Mouse (Mus musculus) forebrain, embryonic 10.5 days (tissue): ENCODE results near the gene Thsd4. TPM values are rescaled to one million over a fixed set of nuclear protein-coding genes. Genes with fewer than 3 reads are reported as not detected.

Source experiments
- DNase-seq: peaks from one replicate; pipeline ENCODE4 v3.0.0-alpha.2; 2017; ENCODE audit warnings: low spot score; ENCODE audit errors: extremely low spot score
- H3K27ac ChIP-seq: fragments of 300-500 bp; sonication (generic); 2 replicates; pipeline ENCODE4 v1.5.1; 2016; ENCODE audit warnings: mild to moderate bottlenecking
- H3K27me3 ChIP-seq: fragments of 300-500 bp; sonication (generic); 2 replicates; pipeline ENCODE4 v1.6.1; 2016; ENCODE audit warnings: mild to moderate bottlenecking; ENCODE audit not compliant: poor library complexity, severe bottlenecking
- H3K36me3 ChIP-seq: fragments of 300-500 bp; sonication (generic); replicated peaks from 2 replicates; pipeline ENCODE4 v1.6.1; 2016; ENCODE audit warnings: mild to moderate bottlenecking, moderate library complexity
- H3K4me1 ChIP-seq: fragments of 300-500 bp; sonication (generic); 2 replicates; pipeline ENCODE4 v1.6.1; 2016
- H3K4me3 ChIP-seq: fragments of 300-500 bp; sonication (generic); 2 replicates; pipeline ENCODE4 v1.5.1; 2016; ENCODE audit warnings: mild to moderate bottlenecking, moderate library complexity
- H3K9me3 ChIP-seq: fragments of 300-500 bp; sonication (generic); 2 replicates; pipeline ENCODE4 v1.6.1; 2016; ENCODE audit warnings: mild to moderate bottlenecking, moderate library complexity
- WGBS: fragments of 180-500 bp; shearing (Covaris S2); methylation state at CpG from one replicate; pipeline ENCODE4 v1.1.7; 2016; 5-methylcytosine and 5-hydroxymethylcytosine counted together
- polyA plus RNA-seq: library from polyadenylated mRNA; unstranded; fragments of >200 nt; fragmentation: Nextera tagmentation; extraction: Ambion mirVana; gene quantifications from 2 replicates; pipeline ENCODE4 v1.2.1, GENCODE M21; 2016

Gene Thsd4
- polyA plus RNA-seq: 3.1 and 3.8 TPM in 2 replicates

DNA sequence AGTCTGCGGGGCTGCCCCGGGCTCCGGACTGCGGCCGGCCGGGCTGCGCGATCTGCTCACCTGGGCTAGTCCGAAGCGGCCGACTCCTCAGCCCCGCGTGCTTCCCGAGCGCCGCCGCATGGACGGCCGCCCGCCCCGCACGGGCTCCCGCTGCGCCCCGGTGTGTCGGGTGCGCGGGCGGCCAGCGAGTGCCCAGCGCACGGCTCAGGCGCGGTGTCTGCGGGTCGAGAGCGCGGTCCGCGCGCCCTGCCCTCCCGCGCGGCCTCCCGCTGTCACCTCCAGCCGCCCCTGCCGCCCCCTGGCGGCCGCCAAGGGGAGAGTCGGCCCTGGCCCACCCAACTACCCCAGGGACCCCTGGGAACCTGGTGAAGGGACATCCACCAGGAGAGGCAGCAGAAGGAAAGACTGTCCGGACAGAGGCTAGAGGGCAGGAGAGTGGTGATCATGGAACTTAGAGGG, at the start of gene Thsd4:
Gene Thsd4, minus strand, starts transcription at position 241 of the 459 bp plus-strand sequence.
- under 1% methylated on average over 51 of the region's 51 CpGs for WGBS
- H3K9me3 ChIP-seq: no peaks in the 10 kb centered on the region
- H3K27ac ChIP-seq: peak within 1 kb of the TSS; percentile 82
- peak within 1 kb of the TSS; percentile 67 for H3K4me3 ChIP-seq
- H3K36me3 ChIP-seq: no peaks in the 10 kb centered on the region
- DNase-seq: peak; percentile 74
- peaks cover 66% of the 10 kb centered on the region for H3K4me1 ChIP-seq
- peaks cover 69% of the 10 kb centered on the region for H3K27me3 ChIP-seq

DNA sequence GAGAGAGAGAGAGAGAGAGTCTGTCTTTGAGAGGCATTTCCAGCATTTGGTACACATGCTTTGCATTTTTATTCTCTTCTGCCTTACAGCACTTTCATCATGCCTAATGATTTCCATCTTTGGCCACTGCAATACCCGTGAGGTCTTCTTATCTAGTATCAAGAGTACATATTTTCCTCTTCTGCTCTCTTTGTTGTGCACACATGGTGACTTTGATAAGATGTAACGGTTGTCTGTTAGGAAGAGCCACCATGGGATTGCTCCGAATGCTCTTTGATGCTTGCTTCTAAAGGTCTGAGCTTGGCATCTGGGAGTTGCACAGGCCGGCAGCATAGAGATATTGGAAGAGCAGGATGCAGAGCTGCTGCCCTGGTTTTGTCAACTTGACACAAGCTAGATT, 49.2 kb upstream of the Thsd4 start:
- Histone ChIP-seq H3K36me3 (no peaks in the 10 kb centered on the region), H3K4me3 (no peak overlapping the region), H3K27ac (no peak overlapping the region), H3K9me3 (no peaks in the 10 kb centered on the region), H3K27me3 (no peaks in the 10 kb centered on the region), H3K4me1 (no peaks in the 10 kb centered on the region)
- DNase-seq: no peak
- WGBS: 87% methylated on average over 4 of the region's 4 CpGs

GRCm38 (mm10) chr9:60569366-60569765, 47.5 kb upstream of the Thsd4 start:
- no peak overlapping the region for H3K27ac ChIP-seq
- H3K27me3 ChIP-seq: no peaks in the 10 kb centered on the region
- 88% methylated on average over 2 of the region's 2 CpGs for WGBS
- H3K9me3 ChIP-seq: no peaks in the 10 kb centered on the region
- DNase-seq: no peak
- H3K4me3 ChIP-seq: no peak overlapping the region
- H3K4me1 ChIP-seq: no peaks in the 10 kb centered on the region
- H3K36me3 ChIP-seq: no peaks in the 10 kb centered on the region

DNA sequence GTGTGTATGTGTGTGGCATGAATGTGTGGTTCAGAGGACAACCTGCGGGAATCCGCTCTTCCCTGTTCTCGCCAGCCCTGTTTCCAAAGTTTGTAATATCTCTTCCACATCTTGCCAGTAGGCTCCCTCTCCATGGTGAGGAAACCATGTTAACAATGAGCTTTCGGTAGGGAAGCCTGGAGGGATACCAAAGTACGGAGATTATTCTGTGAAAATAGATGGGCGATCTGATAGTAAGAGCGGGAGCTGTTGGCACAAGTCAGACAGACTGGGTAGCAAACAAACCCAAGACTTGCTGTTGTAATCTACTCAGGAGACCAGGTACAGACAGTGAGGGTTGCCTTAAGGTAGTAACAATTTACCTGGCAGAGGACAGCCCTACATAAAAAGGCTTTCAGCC, 42.0 kb upstream of the Thsd4 start:
- Histone ChIP-seq H3K27me3 (no peaks in the 10 kb centered on the region), H3K4me1 (peaks cover 14% of the 10 kb centered on the region), H3K27ac (no peak overlapping the region), H3K36me3 (no peaks in the 10 kb centered on the region), H3K9me3 (no peaks in the 10 kb centered on the region), H3K4me3 (no peak overlapping the region)
- no peak for DNase-seq
- WGBS: 96% methylated on average over 7 of the region's 7 CpGs

DNA sequence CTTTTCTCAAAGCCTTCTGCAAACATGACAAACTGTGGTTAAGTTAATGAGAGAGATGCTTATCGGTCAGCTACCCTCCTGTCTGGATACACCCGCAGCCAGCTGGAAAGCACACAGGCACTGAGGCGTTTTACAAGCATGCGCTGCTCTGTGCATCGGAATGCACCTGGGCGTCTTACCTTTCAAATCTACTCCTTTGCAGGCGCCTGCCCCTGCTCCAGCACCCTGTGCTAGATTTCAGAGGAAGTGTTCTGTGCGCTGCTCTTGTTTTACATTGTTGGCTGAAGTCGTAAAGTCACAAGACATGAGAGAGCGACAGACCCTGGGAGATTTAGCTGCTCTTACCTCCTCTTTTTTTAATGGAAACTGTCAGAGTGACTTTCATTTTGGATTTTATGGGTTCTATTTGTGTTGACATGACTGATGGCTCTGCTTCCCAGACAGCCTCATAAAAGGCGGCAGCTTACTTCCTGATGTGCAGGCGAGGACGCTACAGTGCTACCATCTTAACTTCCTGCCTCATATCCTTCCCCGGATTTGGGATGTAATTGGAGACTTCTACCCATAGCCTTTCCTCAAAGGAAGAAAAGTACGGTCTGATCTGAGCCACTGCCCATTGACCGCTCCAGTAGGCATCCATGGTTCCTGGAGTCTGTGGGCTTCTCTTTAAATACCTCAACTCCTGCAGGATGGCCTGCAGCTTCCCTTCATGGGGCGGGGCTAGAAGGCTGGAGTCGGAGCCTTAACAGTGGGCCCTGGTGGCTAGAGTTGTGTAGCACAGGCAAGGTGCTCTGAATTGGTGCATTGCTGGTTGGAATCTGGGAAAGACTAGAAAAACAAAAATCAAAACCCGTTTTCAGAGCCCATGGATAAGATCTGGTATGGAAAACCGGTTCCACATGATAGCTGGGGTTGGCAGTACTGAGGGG, 40.9 kb upstream of the Thsd4 start:
- Histone ChIP-seq H3K4me3 (no peak overlapping the region), H3K9me3 (no peaks in the 10 kb centered on the region), H3K27me3 (no peaks in the 10 kb centered on the region), H3K4me1 (peaks cover 14% of the 10 kb centered on the region), H3K27ac (no peak overlapping the region), H3K36me3 (no peaks in the 10 kb centered on the region)
- DNase-seq: no peak
- 78% methylated on average over 20 of the region's 20 CpGs for WGBS

GRCm38 (mm10) chr9:60561641-60562289, 39.9 kb upstream of the Thsd4 start:
- no peaks in the 10 kb centered on the region for H3K27me3 ChIP-seq

GRCm38 (mm10) chr9:60558507-60558906, 36.7 kb upstream of the Thsd4 start:
- DNase-seq: no peak
- Histone ChIP-seq H3K27me3 (no peaks in the 10 kb centered on the region), H3K9me3 (no peaks in the 10 kb centered on the region), H3K4me3 (no peak overlapping the region), H3K27ac (no peak overlapping the region), H3K36me3 (no peaks in the 10 kb centered on the region), H3K4me1 (peaks cover 14% of the 10 kb centered on the region)
- WGBS: 83% methylated on average over 3 of the region's 3 CpGs

More at GRCm38 (mm10) chr9:60561641-60562289, 39.9 kb upstream of the Thsd4 start:
- no peak overlapping the region for H3K4me3 ChIP-seq
- 81% methylated on average over 9 of the region's 9 CpGs for WGBS
- H3K36me3 ChIP-seq: no peaks in the 10 kb centered on the region
- no peak overlapping the region for H3K27ac ChIP-seq
- H3K9me3 ChIP-seq: no peaks in the 10 kb centered on the region
- peaks cover 14% of the 10 kb centered on the region for H3K4me1 ChIP-seq
- DNase-seq: no peak

DNA sequence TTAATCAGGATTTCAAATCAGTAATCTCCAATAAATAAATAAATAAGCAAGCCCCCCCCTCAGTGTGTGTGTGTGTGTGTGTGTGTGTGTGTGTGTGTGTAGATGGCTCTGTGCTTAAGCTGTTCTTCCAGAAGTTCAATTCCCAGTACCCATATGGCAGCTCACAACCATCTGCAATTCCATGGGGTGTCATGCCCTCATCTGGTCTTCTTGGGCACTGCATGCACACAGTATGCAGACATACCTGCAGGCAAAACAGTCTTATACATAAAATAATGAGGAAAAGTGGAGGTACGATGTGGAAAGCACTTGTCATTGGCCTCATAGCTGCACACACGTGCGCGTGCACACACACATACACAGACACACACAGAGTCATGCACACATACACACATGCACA, 29.4 kb upstream of the Thsd4 start:
- Histone ChIP-seq H3K4me3 (no peak overlapping the region), H3K36me3 (no peaks in the 10 kb centered on the region), H3K9me3 (no peaks in the 10 kb centered on the region), H3K27ac (no peak overlapping the region), H3K27me3 (no peaks in the 10 kb centered on the region), H3K4me1 (no peaks in the 10 kb centered on the region)
- 96% methylated on average over 4 of the region's 4 CpGs for WGBS
- DNase-seq: no peak

GRCm38 (mm10) chr9:60548182-60548581, 26.3 kb upstream of the Thsd4 start:
- WGBS: 28% methylated on average over 4 of the region's 4 CpGs
- DNase-seq: peak; percentile 28

DNA sequence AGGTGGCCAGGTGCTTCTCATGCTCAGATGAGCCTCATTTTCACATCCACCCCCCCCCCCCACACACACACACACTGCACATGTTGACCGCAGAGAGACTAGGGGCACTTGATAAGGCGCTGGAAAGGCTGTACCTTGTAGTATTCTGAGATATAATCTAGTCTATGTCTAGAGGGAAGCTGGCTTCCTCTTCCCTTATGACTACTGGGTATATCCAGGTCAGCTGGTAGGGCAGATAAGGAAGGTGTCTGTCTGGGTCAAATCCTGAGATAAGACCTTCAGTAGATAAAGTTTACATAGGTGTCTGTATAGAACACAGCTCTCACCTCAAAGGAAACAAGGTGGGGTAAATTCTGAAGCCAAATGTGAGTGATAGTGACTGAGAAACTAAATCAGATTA, 24.3 kb upstream of the Thsd4 start:
- DNase-seq: no peak
- H3K27me3 ChIP-seq: no peaks in the 10 kb centered on the region
- H3K4me3 ChIP-seq: no peak overlapping the region
- no peaks in the 10 kb centered on the region for H3K9me3 ChIP-seq
- H3K27ac ChIP-seq: no peak overlapping the region
- 90% methylated on average over 2 of the region's 2 CpGs for WGBS
- H3K4me1 ChIP-seq: no peaks in the 10 kb centered on the region
- no peaks in the 10 kb centered on the region for H3K36me3 ChIP-seq

More at GRCm38 (mm10) chr9:60548182-60548581, 26.3 kb upstream of the Thsd4 start:
- H3K4me3 ChIP-seq: no peak overlapping the region
- H3K36me3 ChIP-seq: no peaks in the 10 kb centered on the region
- H3K9me3 ChIP-seq: no peaks in the 10 kb centered on the region
- H3K27ac ChIP-seq: no peak overlapping the region
- no peaks in the 10 kb centered on the region for H3K27me3 ChIP-seq
- no peaks in the 10 kb centered on the region for H3K4me1 ChIP-seq

GRCm38 (mm10) chr9:60545361-60546096, 23.7 kb upstream of the Thsd4 start:
- WGBS: 84% methylated on average over 13 of the region's 13 CpGs
- Histone ChIP-seq H3K27me3 (no peaks in the 10 kb centered on the region), H3K4me3 (no peak overlapping the region), H3K9me3 (no peaks in the 10 kb centered on the region), H3K27ac (no peak overlapping the region), H3K4me1 (no peaks in the 10 kb centered on the region), H3K36me3 (no peaks in the 10 kb centered on the region)
- DNase-seq: no peak

DNA sequence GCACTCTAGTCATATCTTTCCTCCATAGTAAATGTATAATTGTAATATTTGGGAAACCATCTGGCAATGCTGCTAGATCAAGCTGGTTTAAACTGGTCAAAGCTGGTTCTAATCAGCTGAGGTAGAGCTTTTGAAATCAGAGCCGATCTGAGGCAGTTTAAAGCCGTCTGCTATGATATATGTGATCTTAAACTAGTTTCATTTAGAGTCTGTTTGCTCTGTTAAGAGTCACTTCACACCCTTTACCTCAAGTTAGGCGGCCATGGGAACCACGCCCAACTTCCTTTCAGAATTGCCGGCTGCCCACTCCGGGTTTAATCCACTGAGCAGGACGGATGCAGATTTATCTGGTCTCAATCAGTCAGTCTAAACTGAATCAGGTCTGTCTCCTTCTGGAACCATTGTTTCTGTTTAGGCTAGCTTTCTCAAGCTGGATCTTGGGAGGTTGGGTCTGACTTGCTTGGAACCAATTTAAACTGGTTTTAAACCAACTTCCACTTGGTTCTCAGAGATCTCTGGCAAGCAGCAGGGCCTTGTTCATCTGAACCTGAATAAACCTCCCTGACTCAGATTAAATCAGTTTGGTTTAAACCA, 21.7 kb upstream of the Thsd4 start:
- DNase-seq: no peak
- 84% methylated on average over 7 of the region's 7 CpGs for WGBS
- H3K4me1 ChIP-seq: no peaks in the 10 kb centered on the region

More for the DNA sequence above, 21.7 kb upstream of the Thsd4 start:
- Histone ChIP-seq H3K27me3 (no peaks in the 10 kb centered on the region), H3K9me3 (no peaks in the 10 kb centered on the region), H3K4me3 (no peak overlapping the region), H3K36me3 (no peaks in the 10 kb centered on the region), H3K27ac (no peak overlapping the region)
